Comparison of ENCODE assay signal across 13 mouse cellular contexts in the genomic region with DNA sequence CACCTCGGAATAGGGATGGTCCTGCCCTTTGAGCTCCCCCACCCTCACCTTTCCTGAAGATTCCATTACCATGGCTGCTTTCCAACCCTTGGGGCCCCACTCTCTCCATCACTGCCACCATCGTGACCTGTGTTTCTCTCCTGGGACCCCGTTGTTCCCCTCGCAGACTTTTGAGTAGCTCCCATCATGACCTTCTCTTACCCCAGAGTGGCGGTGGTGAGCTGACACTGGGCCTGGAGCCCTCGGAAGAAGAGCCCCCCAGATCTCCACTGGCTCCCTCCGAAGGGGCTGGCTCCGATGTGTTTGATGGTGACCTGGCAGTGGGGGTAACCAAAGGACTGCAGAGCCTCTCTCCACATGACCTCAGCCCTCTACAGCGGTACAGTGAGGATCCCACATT. TPM values are rescaled to one million over a fixed set of nuclear protein-coding genes. Genes with fewer than 3 reads are reported as not detected.
"Had no signal": no experiment of that assay in that cellular context is flagged by ENCODE, and none has a peak within 500 bp of the region (broad histone marks: within the 10 kb centered on the region; RNA-seq: fewer than 3 reads in every experiment).

No protein-coding gene starts in this region.

- DNase-seq: retina, postnatal 1 day; right cerebral cortex, adult 18-20 months; right cerebral cortex, postnatal 14 days; right cerebral cortex, postnatal 25 days; right cerebral cortex, postnatal 4 days; spleen, adult 18-20 months; thymus, adult 18-20 months; thymus, adult 2 months; thymus, postnatal 14 days; thymus, postnatal 25 days; thymus, postnatal 36 days; thymus, postnatal 4 days had no signal

RNA-seq across cellular contexts. Expression of gene Pnmt, which starts 49.5 kb away (rescaled TPM):
- total RNA-seq: neutrophil, adult 5-6 weeks had no signal
